Mouse (Mus musculus) cerebellum, postnatal 14 days (tissue): Measurements from ENCODE around the gene Bad.
"Not testable (repeated sequence)": the region's sequence is repeated elsewhere in the genome, so short reads cannot be mapped to it uniquely, and the experiment has no call there.

Source experiments
- DNase-seq, 2 experiments: peaks; one replicate each; pipeline ENCODE4 v3.0.0; 2021; ENCODE audit warnings: mixed read lengths in 2 of 2

The Bad gene

DNA sequence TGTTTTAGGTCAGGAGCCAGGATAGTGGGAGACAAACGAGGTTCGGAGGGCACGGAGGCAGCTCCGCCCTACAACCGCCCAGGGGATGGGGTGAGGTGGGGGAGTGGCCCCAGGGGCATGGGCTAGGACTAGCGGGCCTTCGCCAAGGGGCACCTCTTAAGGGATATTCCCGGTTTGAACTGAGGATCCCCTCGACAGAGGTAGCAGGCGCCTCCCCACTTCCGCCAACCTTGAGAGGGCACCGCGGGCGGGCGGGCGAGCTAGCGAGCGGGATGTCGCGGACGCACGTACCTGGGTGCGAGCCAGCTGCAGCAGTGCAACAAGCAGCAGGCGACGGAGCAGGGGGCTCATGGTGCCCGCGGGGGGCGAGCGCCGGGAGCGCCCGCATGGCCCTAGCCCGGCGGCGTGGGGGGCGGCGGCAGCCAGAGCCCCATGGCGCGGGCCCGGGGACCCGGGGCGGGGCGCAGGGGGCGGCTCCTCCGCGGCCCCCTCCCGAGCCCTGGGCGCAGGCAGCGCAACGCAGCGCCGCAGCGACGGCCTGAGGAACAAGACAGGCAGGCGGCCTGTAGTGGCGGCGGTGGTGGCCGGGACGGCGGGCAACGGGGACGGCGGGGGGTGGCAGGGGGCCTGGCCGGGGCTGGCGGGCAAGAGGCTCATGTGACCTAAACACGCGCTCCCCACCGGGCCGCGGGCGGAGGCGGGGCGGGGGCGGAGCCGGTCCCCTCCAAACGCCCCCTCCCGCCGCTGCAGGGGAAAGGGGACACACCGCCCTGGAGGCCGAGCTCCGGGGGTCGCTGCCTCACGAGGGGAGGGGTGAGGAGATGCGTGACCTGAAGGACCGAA lies 45.6 kb downstream of the Bad start, which contains the start of gene Vegfb:
TSS of gene Vegfb (minus strand) at position 591 of the 843 bp plus-strand sequence.
- peak; percentile 73 to 78 for DNase-seq

- DNase-seq: no peak
Observed at GRCm38 (mm10) chr19:6987904-6988285, 46.2 kb downstream of the Bad start.

DNA sequence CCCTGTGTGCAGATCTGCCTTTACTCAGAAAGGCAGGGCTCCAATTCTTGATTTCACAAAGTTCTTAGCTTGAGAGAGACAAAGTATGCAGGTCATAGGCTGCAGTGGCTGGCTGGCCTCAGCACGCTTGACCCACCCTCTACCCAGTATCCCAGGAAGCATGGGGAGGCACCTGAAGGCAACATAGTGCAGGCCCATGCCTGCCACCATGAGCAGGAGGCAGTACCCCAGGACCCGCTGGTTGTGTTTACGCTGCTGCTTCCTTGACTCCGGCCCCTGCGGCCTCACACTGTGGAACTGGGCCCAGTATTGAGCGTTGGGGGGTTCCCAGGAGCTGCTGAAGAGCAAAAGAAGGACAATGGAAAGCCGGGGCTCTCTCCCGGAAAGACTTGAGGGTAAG lies 47.6 kb downstream of the Bad start:
- DNase-seq: no peak

- DNase-seq: no peak
Observed at GRCm38 (mm10) chr19:6990712-6991111, 49.1 kb downstream of the Bad start.

DNA sequence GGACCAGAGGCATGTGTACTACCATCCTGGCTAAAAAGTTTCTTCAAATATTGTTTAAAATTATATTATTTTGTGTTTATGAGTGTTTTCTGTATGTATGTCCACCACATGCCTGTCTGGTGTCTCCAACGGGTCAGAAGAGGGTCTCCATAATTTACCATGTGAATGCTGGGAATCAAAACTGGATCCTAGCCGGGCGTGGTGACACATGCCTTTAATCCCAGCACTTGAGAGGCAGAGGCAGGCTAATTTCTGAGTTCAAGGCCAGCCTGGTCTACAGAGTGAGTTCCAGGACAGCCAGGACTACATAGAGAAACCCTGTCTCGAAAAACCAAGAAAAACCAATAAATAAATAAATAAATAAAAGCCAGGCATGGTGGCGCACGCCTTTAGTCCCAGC lies 49.5 kb downstream of the Bad start:
- DNase-seq: not testable (repeated sequence)

DNA sequence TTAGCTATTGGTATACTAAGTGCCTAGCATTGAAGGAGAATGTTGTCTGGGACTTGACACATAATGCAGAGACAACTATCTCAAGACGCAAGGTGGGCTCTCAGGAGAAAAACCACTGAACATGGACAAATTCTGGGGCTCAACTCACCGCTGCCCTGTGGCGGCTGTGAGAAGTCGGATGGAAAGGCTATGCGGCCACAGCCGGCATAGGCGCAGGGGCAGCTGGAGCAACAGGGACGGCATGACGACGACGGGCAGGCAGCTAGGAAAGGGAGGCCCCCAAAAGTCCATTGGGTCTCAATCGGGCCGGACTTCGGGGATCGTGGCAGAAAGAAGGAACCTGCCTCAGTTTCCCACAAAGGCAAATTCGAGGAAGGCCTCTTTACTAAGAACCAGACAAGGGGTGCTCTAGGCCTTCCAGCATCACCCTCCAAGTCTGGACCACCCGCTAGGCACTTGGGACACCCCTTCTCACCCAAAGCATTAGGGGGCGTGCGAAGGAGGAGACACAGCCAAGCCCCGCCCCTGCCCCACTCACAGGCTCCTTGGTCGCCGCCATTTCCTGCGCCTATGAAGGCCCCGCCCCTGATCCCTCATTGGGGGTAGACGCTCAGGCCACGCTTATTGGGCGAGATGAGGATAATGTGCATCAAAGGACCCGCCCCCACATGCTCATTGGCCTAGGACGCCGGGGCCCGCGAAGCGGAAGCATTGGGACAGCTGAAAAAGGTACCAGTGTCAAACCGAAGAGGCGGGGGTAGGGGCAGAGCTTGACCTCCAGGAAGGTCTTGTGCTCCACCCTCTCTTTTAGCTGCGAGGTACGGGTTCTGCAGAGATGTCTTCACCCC lies 50.6 kb downstream of the Bad start, which contains the start of gene Dnajc4:
TSS of gene Dnajc4 (minus strand) at position 562 of the 848 bp plus-strand sequence.
- peak; percentile 95 to 96 for DNase-seq

GRCm38 (mm10) chr19:6993011-6993770 lies 51.5 kb downstream of the Bad start:
- no peak for DNase-seq

DNA sequence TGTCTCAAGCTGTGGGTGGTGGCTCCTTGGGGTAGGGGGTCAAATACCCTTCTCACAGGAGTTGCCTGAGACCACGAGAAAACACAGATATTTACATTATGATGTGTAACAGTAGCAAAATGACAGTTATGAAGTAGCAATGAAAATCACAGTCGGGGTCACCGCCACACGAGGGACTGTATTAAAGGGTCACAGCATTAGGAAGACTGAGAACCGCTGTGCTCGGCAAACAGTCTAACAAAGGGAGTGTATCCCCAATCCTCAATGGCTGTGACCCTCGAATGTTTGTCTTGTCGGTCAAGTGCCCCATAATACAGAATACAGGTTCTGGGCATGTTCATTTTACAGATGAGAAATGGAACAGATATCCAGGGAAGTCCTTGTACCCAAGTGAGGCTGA lies 52.3 kb downstream of the Bad start:
- no peak for DNase-seq

GRCm38 (mm10) chr19:6994489-6994888 lies 52.8 kb downstream of the Bad start:
- DNase-seq: no peak

DNA sequence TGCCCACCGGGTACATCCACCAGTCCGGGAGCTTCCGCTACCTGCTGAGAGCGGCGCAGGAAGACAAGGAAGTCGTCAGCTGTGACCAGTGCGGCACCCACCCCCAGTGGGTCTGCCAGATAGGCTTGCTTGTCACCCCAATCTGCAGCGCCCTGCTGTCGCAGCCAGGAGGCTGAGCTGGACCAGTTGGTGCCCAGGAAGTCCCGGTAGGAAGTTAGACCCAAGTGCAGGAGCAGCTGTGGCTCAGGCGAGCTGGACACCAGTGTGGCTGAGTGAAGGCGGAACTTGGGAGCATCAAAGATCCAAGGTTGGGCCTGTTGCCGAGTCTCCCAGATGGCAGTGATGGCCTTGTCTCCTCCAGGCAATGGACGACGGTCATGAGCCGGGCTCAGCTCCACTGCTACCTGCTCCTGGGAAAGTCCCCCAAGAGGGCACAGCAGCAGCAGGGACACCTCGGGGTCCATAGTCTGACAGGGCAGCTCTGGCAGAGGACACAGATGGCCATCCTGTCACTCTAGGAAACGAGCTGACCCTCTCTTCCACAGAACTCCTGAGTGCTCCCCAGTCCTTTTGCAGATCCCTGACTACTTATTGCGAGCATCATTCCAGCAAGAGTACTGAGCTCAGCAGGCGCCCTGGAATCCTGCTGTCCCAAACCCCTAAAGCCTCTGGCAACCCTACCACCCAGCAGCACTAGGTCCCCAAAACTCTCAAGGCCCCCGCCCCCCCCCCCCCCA lies 53.8 kb downstream of the Bad start:
- DNase-seq: peak; percentile 74 to 77

DNA sequence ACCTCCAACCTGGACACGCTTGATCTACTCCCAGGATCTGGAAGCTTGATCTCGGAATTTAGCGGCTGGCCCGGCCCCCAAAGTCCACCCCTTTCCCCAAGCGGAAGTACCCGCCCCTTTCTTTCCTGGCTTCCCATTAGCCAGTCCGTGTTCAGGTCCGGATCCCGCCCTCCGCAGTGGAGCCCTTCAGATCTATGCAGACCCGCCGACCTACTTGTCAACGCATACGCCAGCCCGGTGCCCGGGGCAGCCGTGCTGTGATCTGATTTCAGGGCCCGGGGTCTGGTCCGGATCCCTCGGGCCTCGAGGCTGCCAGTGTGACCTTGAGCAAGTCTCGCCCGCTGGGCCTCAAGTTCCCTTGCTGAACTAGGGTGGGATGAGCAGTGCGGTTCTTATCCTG lies 54.3 kb downstream of the Bad start, which contains the start of the genes Nudt22 and Trpt1:
TSS of gene Nudt22 (minus strand) at position 112 of the 400 bp plus-strand sequence.
TSS of gene Trpt1 (plus strand) at position 126 of the 400 bp plus-strand sequence.
- peak; percentile 89 for DNase-seq

DNA sequence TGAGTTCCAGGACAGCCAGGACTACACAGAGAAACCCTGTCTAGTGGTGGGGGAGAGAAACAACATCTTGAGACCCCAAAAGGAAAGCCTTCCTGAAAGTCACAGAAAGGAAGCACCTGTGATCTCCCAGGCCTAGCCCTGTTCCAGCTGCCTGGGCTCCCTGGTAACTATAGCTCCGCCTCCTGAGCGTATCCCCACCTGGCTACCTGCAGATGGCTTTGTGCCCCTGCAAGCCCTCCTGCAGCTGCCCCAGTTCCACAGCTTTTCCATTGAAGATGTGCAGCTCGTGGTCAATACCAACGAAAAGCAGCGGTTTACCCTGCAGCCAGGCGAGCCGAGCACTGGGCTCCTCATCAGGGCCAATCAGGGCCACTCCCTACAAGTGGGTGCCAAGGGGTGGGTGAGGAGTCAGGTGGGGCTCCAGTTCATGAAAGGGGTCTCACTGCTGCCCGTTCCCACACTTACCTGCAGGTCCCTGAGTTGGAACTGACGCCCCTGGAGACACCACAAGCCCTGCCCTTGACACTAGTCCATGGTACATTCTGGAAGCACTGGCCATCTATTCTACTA lies 56.1 kb downstream of the Bad start:
- DNase-seq: no peak

GRCm38 (mm10) chr19:6999360-7000063 lies 57.9 kb downstream of the Bad start:
- no peak for DNase-seq
